Mouse (Mus musculus) stomach, embryonic 16.5 days (tissue): ENCODE measurements at regions not wholly inside any gene's neighbourhood (a gene's known extent, or its start where the extent isn't known, plus 50 kb on each side); places are given as distances from the start of the nearest gene placed in this dataset.
A peak's percentile ranks its signal among the peaks of the same experiment; 100 is the strongest.

Experiments used
- ATAC-seq: fragments of 200-750 bp; cut with Nextera tagmentation; 2 replicates; pipeline ENCODE4 v1.8.0; 2017; ENCODE audit warnings: moderate number of reproducible peaks, moderate TSS enrichment; ENCODE audit not compliant: insufficient read depth, low FRiP score
- H3K27ac ChIP-seq: fragments of 300-500 bp; sonication (generic); 2 replicates; pipeline ENCODE4 v1.5.1; 2014; ENCODE audit warnings: low read length
- H3K27me3 ChIP-seq: fragments of 300-500 bp; sonication (generic); 2 replicates; pipeline ENCODE4 v1.6.1; 2014; ENCODE audit warnings: low read length, control low read depth, mixed read lengths; ENCODE audit not compliant: control insufficient read depth, insufficient read depth
- H3K36me3 ChIP-seq: fragments of 300-500 bp; sonication (generic); 2 replicates; pipeline ENCODE4 v1.6.1; 2014; ENCODE audit warnings: low read length; ENCODE audit not compliant: control insufficient read depth, insufficient read depth
- H3K4me1 ChIP-seq: fragments of 300-500 bp; sonication (generic); 2 replicates; pipeline ENCODE4 v1.6.1; 2014; ENCODE audit warnings: low read length, control low read depth, mixed read lengths; ENCODE audit not compliant: control insufficient read depth, insufficient read depth
- H3K4me2 ChIP-seq: fragments of 300-500 bp; sonication (generic); 2 replicates; pipeline ENCODE4 v1.6.1; 2014; ENCODE audit warnings: low read depth, low read length, mixed read lengths
- H3K4me3 ChIP-seq: fragments of 300-500 bp; sonication (generic); replicated peaks from 2 replicates; pipeline ENCODE4 v1.5.1; 2014; ENCODE audit warnings: mild to moderate bottlenecking, low read length
- H3K9ac ChIP-seq: fragments of 300-500 bp; sonication (generic); 2 replicates; pipeline ENCODE4 v1.6.1; 2014; ENCODE audit warnings: low read length
- H3K9me3 ChIP-seq: fragments of 300-500 bp; sonication (generic); replicated peaks from 2 replicates; pipeline ENCODE4 v1.6.1; 2016; ENCODE audit warnings: low read length, control low read depth; ENCODE audit not compliant: control insufficient read depth
- WGBS: fragments of 180-500 bp; shearing (Covaris S2); extraction: QIAGEN DNeasy Blood & Tissue Kit; methylation state at CpG from one replicate; pipeline ENCODE4 v1.1.7; 2014; 5-methylcytosine and 5-hydroxymethylcytosine counted together

DNA sequence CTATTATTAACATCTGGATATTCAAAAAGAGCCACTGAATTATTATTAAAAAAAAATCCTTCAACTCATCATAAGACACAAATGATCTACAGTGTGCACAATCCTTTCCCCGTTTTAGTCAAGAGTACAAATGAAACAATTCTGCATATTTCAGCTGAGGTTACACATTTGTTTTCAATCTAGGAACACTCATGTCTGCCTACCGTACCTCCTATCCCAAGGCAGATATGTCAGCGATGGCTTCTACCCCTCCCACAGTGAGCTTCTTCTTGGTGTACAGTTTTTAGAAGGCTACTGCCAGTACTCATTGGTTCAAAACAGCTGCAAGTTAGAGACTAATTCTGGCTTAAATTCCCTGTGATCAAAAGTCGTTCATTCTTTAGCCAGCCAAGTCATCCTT lies 382.7 kb upstream of the Npvf start:
- 41% methylated on average over 4 of the region's 4 CpGs for WGBS
- Histone ChIP-seq H3K4me1 (0 out of 2 replicates have a peak, but pooled peaks cover 2% of the 10 kb centered on the region), H3K27ac (peak overlapping the region; percentile 69)

GRCm38 (mm10) chr6:51039486-51040180 lies 385.4 kb upstream of the Npvf start:
- Histone ChIP-seq H3K4me3 (no peak overlapping the region), H3K4me1 (no peaks in the 10 kb centered on the region), H3K9ac (no peak overlapping the region), H3K27me3 (no peaks in the 10 kb centered on the region), H3K9me3 (no peaks in the 10 kb centered on the region), H3K36me3 (no peaks in the 10 kb centered on the region), H3K4me2 (no peak overlapping the region), H3K27ac (no peak overlapping the region)
- no peak for ATAC-seq
- WGBS: 79% methylated on average over 20 of the region's 20 CpGs

More for the DNA sequence above, 382.7 kb upstream of the Npvf start:
- no peak overlapping the region for H3K4me3 ChIP-seq
- H3K36me3 ChIP-seq: no peaks in the 10 kb centered on the region
- no peak overlapping the region for H3K4me2 ChIP-seq
- no peaks in the 10 kb centered on the region for H3K27me3 ChIP-seq
- H3K9me3 ChIP-seq: no peaks in the 10 kb centered on the region
- no peak for ATAC-seq
- H3K9ac ChIP-seq: no peak overlapping the region

DNA sequence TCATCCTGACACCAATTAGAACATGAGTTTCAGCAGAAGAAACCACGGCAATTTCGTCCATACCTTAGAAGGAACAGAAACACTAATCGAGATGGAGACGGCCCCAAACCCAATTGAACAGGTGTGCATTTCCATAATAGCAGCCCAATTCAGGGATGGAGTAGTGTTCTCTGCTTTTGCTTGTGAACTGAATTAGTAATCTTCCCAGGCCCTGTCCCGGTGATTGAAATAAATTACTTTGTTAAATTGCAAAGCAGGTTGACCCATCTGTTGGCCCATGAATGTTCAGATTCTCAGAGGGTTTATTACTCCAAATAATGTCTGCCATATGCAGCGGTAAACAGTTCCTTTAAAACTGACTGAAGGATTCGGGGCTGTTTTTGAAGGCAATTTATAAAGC lies 388.5 kb upstream of the Nfe2l3 start:
- H3K36me3 ChIP-seq: no peaks in the 10 kb centered on the region
- H3K4me3 ChIP-seq: no peak overlapping the region
- ATAC-seq: no peak
- no peaks in the 10 kb centered on the region for H3K27me3 ChIP-seq
- WGBS: 85% methylated on average over 7 of the region's 7 CpGs
- no peak overlapping the region for H3K4me2 ChIP-seq
- H3K4me1 ChIP-seq: no peaks in the 10 kb centered on the region
- no peaks in the 10 kb centered on the region for H3K9me3 ChIP-seq
- H3K27ac ChIP-seq: no peak overlapping the region
- H3K9ac ChIP-seq: no peak overlapping the region

- no peaks in the 10 kb centered on the region for H3K4me1 ChIP-seq
- H3K4me3 ChIP-seq: no peak overlapping the region
- 0 out of 2 replicates have a peak overlapping the region, but pooled peaks have one; percentile 3 for H3K4me2 ChIP-seq
- H3K36me3 ChIP-seq: no peaks in the 10 kb centered on the region
- ATAC-seq: no peak
- H3K27ac ChIP-seq: no peak overlapping the region
- H3K9ac ChIP-seq: no peak overlapping the region
- 58% methylated on average over 14 of the region's 14 CpGs for WGBS
- H3K27me3 ChIP-seq: no peaks in the 10 kb centered on the region
- no peaks in the 10 kb centered on the region for H3K9me3 ChIP-seq
Measured at GRCm38 (mm10) chr6:51044873-51045272, 387.6 kb upstream of the Nfe2l3 start.

GRCm38 (mm10) chr6:51052451-51052921 lies 380.0 kb upstream of the Nfe2l3 start:
- Histone ChIP-seq H3K27ac (no peak overlapping the region), H3K27me3 (no peaks in the 10 kb centered on the region), H3K4me2 (no peak overlapping the region), H3K36me3 (no peaks in the 10 kb centered on the region), H3K9ac (no peak overlapping the region), H3K4me1 (no peaks in the 10 kb centered on the region), H3K9me3 (no peaks in the 10 kb centered on the region), H3K4me3 (no peak overlapping the region)
- no peak for ATAC-seq
- 46% methylated on average over 5 of the region's 5 CpGs for WGBS

GRCm38 (mm10) chr6:51057229-51057628 lies 375.2 kb upstream of the Nfe2l3 start:
- H3K27ac ChIP-seq: no peak overlapping the region
- no peak overlapping the region for H3K4me3 ChIP-seq
- WGBS: 42% methylated on average over 7 of the region's 7 CpGs
- H3K9me3 ChIP-seq: no peaks in the 10 kb centered on the region
- H3K4me1 ChIP-seq: 0 out of 2 replicates have a peak, but pooled peaks cover 4% of the 10 kb centered on the region
- no peak for ATAC-seq
- H3K4me2 ChIP-seq: no peak overlapping the region
- no peaks in the 10 kb centered on the region for H3K27me3 ChIP-seq
- H3K36me3 ChIP-seq: no peaks in the 10 kb centered on the region
- no peak overlapping the region for H3K9ac ChIP-seq

- WGBS: 55% methylated on average over 7 of the region's 7 CpGs
- H3K27ac ChIP-seq: no peak overlapping the region
- no peak overlapping the region for H3K9ac ChIP-seq
- no peak for ATAC-seq
- no peaks in the 10 kb centered on the region for H3K27me3 ChIP-seq
- no peak overlapping the region for H3K4me2 ChIP-seq
- H3K4me1 ChIP-seq: 0 out of 2 replicates have a peak, but pooled peaks cover 4% of the 10 kb centered on the region
- H3K4me3 ChIP-seq: no peak overlapping the region
- no peaks in the 10 kb centered on the region for H3K36me3 ChIP-seq
- no peaks in the 10 kb centered on the region for H3K9me3 ChIP-seq
Measured at GRCm38 (mm10) chr6:51059923-51060847, 372.3 kb upstream of the Nfe2l3 start.

GRCm38 (mm10) chr6:51060848-51061535 lies 371.5 kb upstream of the Nfe2l3 start:
- Histone ChIP-seq H3K4me2 (no peak overlapping the region), H3K27me3 (no peaks in the 10 kb centered on the region), H3K27ac (no peak overlapping the region), H3K9ac (no peak overlapping the region), H3K9me3 (no peaks in the 10 kb centered on the region), H3K4me3 (no peak overlapping the region), H3K36me3 (no peaks in the 10 kb centered on the region), H3K4me1 (0 out of 2 replicates have a peak, but pooled peaks cover 4% of the 10 kb centered on the region)
- 56% methylated on average over 17 of the region's 17 CpGs for WGBS
- no peak for ATAC-seq
